Mouse (Mus musculus) lung, postnatal 25 days (tissue): ENCODE data around the gene Lrrn4cl.
A peak's percentile ranks its signal among the peaks of the same experiment; 100 is the strongest.
"Not testable (repeated sequence)": the region's sequence is repeated elsewhere in the genome, so short reads cannot be mapped to it uniquely, and the experiment has no call there.

Experiments used
- DNase-seq: peaks from one replicate; pipeline ENCODE4 v3.0.0; 2022; ENCODE audit warnings: low spot score

Gene Lrrn4cl

GRCm38 (mm10) chr19:8850402-8850901, at the start of gene Lrrn4cl:
Gene Lrrn4cl, plus strand, starts transcription at chr19:8850768.
- DNase-seq: no peak

GRCm38 (mm10) chr19:8802130-8802821, 48.3 kb upstream of the Lrrn4cl start, which contains the start of gene Zbtb3:
Gene Zbtb3, plus strand, starts transcription at chr19:8802555.
- DNase-seq: peak; percentile 99

GRCm38 (mm10) chr19:8803204-8803780, 47.3 kb upstream of the Lrrn4cl start:
- DNase-seq: no peak

- no peak for DNase-seq
Measured at GRCm38 (mm10) chr19:8803879-8804660, 46.5 kb upstream of the Lrrn4cl start.

- no peak for DNase-seq
Measured at GRCm38 (mm10) chr19:8806810-8807209, 43.8 kb upstream of the Lrrn4cl start.

GRCm38 (mm10) chr19:8815812-8816211, 34.8 kb upstream of the Lrrn4cl start:
- DNase-seq: no peak

- no peak for DNase-seq
Measured at GRCm38 (mm10) chr19:8817001-8817400, 33.6 kb upstream of the Lrrn4cl start.

GRCm38 (mm10) chr19:8818301-8818798, 32.2 kb upstream of the Lrrn4cl start:
- no peak for DNase-seq

- peak; percentile 99 for DNase-seq
Measured at GRCm38 (mm10) chr19:8818801-8819595, 31.6 kb upstream of the Lrrn4cl start, which contains the start of gene Ttc9c. Gene Ttc9c, minus strand, starts transcription at chr19:8819333.

GRCm38 (mm10) chr19:8819596-8820423, 30.8 kb upstream of the Lrrn4cl start, which contains the start of gene Hnrnpul2:
Gene Hnrnpul2, plus strand, starts transcription at chr19:8820010.
- peak; percentile 99 for DNase-seq

- DNase-seq: no peak
Measured at GRCm38 (mm10) chr19:8820424-8820956, 30.1 kb upstream of the Lrrn4cl start.

GRCm38 (mm10) chr19:8821146-8821545, 29.4 kb upstream of the Lrrn4cl start:
- DNase-seq: no peak

- DNase-seq: no peak
Measured at GRCm38 (mm10) chr19:8822696-8823095, 27.9 kb upstream of the Lrrn4cl start.

- no peak for DNase-seq
Measured at GRCm38 (mm10) chr19:8829660-8830059, 20.9 kb upstream of the Lrrn4cl start, which contains the start of gene AC129217.1. Gene AC129217.1, plus strand, starts transcription at chr19:8829773.

- DNase-seq: no peak
Measured at GRCm38 (mm10) chr19:8830664-8831063, 19.9 kb upstream of the Lrrn4cl start.

GRCm38 (mm10) chr19:8831262-8831661, 19.3 kb upstream of the Lrrn4cl start:
- no peak for DNase-seq

- DNase-seq: no peak
Measured at GRCm38 (mm10) chr19:8832971-8833370, 17.6 kb upstream of the Lrrn4cl start.

- not testable (repeated sequence) for DNase-seq
Measured at GRCm38 (mm10) chr19:8836327-8836726, 14.2 kb upstream of the Lrrn4cl start.

GRCm38 (mm10) chr19:8837251-8837791, 13.2 kb upstream of the Lrrn4cl start, which contains the start of gene Bscl2:
Gene Bscl2, plus strand, starts transcription at chr19:8837467.
- DNase-seq: peak; percentile 80
